In genomic region chr9:106197081-106197713, GRCm38 (mm10) we compare ENCODE assay signal across 1 mouse cellular context.
TF ChIP-seq lines count a peak whose summit lies in the region.

No protein-coding gene starts in this region.

TF ChIP-seq in CH12.LX, 34 proteins besides CTCF, POLR2A, EP300 and RAD21 (continued from another document):
- TF ChIP-seq ZNF384 (IDR thresholded peaks at IDR 0.05; ENCODE audit: low read depth, low read length) (no peak), ZC3H11A (IDR thresholded peaks at IDR 0.05; ENCODE audit: low read depth, low read length) (no peak), RCOR1 (conservative IDR thresholded peaks at IDR 0.05; ENCODE audit: low read depth, low read length) (no peak), IRF4 (IDR thresholded peaks at IDR 0.05; ENCODE audit: low read depth, low read length) (peak; percentile 72), MXI1 (IDR thresholded peaks at IDR 0.05; ENCODE audit: low read depth, low read length) (no peak), BHLHE40 (IDR thresholded peaks at IDR 0.05; ENCODE audit: low read depth, low read length) (no peak), ELF1 (IDR thresholded peaks at IDR 0.05; ENCODE audit: low read depth, low read length) (0 out of 2 replicates have a peak, but pooled peaks have one; percentile 37), GABPA (IDR thresholded peaks at IDR 0.05; ENCODE audit: insufficient replicate concordance, low read depth, low read length) (no peak), TCF12 (IDR thresholded peaks at IDR 0.05; ENCODE audit: low read depth, low read length) (0 out of 2 replicates have a peak, but pooled peaks have one; percentile 26)
